Mouse (Mus musculus) bone marrow macrophage, adult 2 months (primary cell): ENCODE measurements around the gene Lrrc1.

Experiments used
- CTCF ChIP-seq: IDR thresholded peaks from 2 replicates; pipeline ENCODE4 v1.5.1; 2012; ENCODE audit warnings: low read depth, mild to moderate bottlenecking, low read length, moderate library complexity
- POLR2A ChIP-seq: IDR thresholded peaks from 2 replicates; pipeline ENCODE4 v1.6.1; 2012; ENCODE audit warnings: mild to moderate bottlenecking, low read depth, low read length, borderline replicate concordance

- TF ChIP-seq POLR2A (no peak), CTCF (no peak)
Measured at GRCm38 (mm10) chr9:77460408-77460807, 84.3 kb downstream of the Lrrc1 start.
